Mouse (Mus musculus) neural tube, embryonic 11.5 days (tissue): ENCODE data around the gene Mphosph9. TPM values are rescaled to one million over a fixed set of nuclear protein-coding genes. Genes with fewer than 3 reads are reported as not detected.

ENCODE experiments used
- ATAC-seq: fragments of 200-750 bp; cut with Nextera tagmentation; 2 replicates; pipeline ENCODE4 v1.8.0; 2017; ENCODE audit warnings: moderate number of reproducible peaks, mild to moderate bottlenecking, moderate TSS enrichment, moderate library complexity; ENCODE audit not compliant: insufficient read depth, low FRiP score, low TSS enrichment
- DNase-seq: peaks from one replicate; pipeline ENCODE4 v3.0.0-alpha.2; 2015; ENCODE audit warnings: low spot score
- H3K27ac ChIP-seq: fragments of 300-500 bp; sonication (generic); 2 replicates; pipeline ENCODE4 v1.5.1; 2014; ENCODE audit warnings: low read depth, mild to moderate bottlenecking, low read length
- H3K27me3 ChIP-seq: fragments of 300-500 bp; sonication (generic); 2 replicates; pipeline ENCODE4 v1.6.1; 2014; ENCODE audit warnings: mild to moderate bottlenecking, low read length, mixed read lengths; ENCODE audit not compliant: control insufficient read depth, insufficient read depth
- H3K36me3 ChIP-seq: fragments of 300-500 bp; sonication (generic); 2 replicates; pipeline ENCODE4 v1.6.1; 2014; ENCODE audit warnings: mild to moderate bottlenecking, low read length, moderate library complexity, mixed read lengths; ENCODE audit not compliant: control insufficient read depth, insufficient read depth
- H3K4me1 ChIP-seq: fragments of 300-500 bp; sonication (generic); 2 replicates; pipeline ENCODE4 v1.6.1; 2014; ENCODE audit warnings: low read length, mixed read lengths; ENCODE audit not compliant: control insufficient read depth, insufficient read depth
- H3K4me2 ChIP-seq: fragments of 300-500 bp; sonication (generic); 2 replicates; pipeline ENCODE4 v1.6.1; 2014; ENCODE audit warnings: low read depth, mild to moderate bottlenecking, moderate library complexity
- H3K4me3 ChIP-seq: fragments of 300-500 bp; sonication (generic); 2 replicates; pipeline ENCODE4 v1.5.1; 2014; ENCODE audit warnings: low read depth, low read length
- H3K9ac ChIP-seq: fragments of 300-500 bp; sonication (generic); 2 replicates; pipeline ENCODE4 v1.6.1; 2014; ENCODE audit warnings: mild to moderate bottlenecking, low read length
- H3K9me3 ChIP-seq: fragments of 300-500 bp; sonication (generic); 2 replicates; pipeline ENCODE4 v1.6.1; 2016; ENCODE audit warnings: low read length; ENCODE audit not compliant: control insufficient read depth
- WGBS: fragments of 180-500 bp; shearing (Covaris S2); extraction: QIAGEN DNeasy Blood & Tissue Kit; methylation state at CpG from one replicate; pipeline ENCODE4 v1.1.7; 2014; 5-methylcytosine and 5-hydroxymethylcytosine counted together
- polyA plus RNA-seq: library from polyadenylated mRNA; unstranded; fragments of >200 nt; fragmentation: Nextera tagmentation; extraction: Ambion mirVana; gene quantifications from 2 replicates; pipeline ENCODE4 v1.2.1, GENCODE M21; 2014

The Mphosph9 gene
- polyA plus RNA-seq, 1 experiment from 2014 or later, result 16.5 TPM

- ATAC-seq (peak; percentile 61), DNase-seq (no peak)
- Histone ChIP-seq H3K36me3 (peaks cover 2% of the 10 kb centered on the region; the same call in 1 of the 2 replicates), H3K4me2 (no peak overlapping the region), H3K27me3 (no peaks in the 10 kb centered on the region), H3K9me3 (no peaks in the 10 kb centered on the region), H3K4me3 (no peak overlapping the region), H3K4me1 (peaks cover 4% of the 10 kb centered on the region; the same call in 1 of the 2 replicates), H3K9ac (no peak overlapping the region), H3K27ac (no peak overlapping the region)
- 55% methylated on average over 11 of the region's 11 CpGs for WGBS
Measured at GRCm38 (mm10) chr5:124269661-124270060, 58.1 kb downstream of the Mphosph9 start.

- no peak for DNase-seq
- Histone ChIP-seq H3K4me1 (peaks cover 4% of the 10 kb centered on the region; the same call in 1 of the 2 replicates), H3K27ac (no peak overlapping the region), H3K36me3 (peaks cover 4% of the 10 kb centered on the region), H3K9ac (no peak overlapping the region), H3K4me2 (no peak overlapping the region), H3K4me3 (no peak overlapping the region), H3K9me3 (no peaks in the 10 kb centered on the region), H3K27me3 (no peaks in the 10 kb centered on the region)
- WGBS, result 87% methylated on average over 6 of the region's 6 CpGs
- no peak for ATAC-seq
Measured at GRCm38 (mm10) chr5:124267652-124268051, 60.1 kb downstream of the Mphosph9 start.

- H3K4me3 ChIP-seq, result no peak overlapping the region
- H3K36me3 ChIP-seq, result peaks cover 6% of the 10 kb centered on the region
- no peak overlapping the region for H3K9ac ChIP-seq
- no peaks in the 10 kb centered on the region for H3K9me3 ChIP-seq
- no peak overlapping the region for H3K4me2 ChIP-seq
- no peak overlapping the region for H3K27ac ChIP-seq
- ATAC-seq (no peak), DNase-seq (no peak)
- 90% methylated on average over 6 of the region's 6 CpGs for WGBS
- peaks cover 4% of the 10 kb centered on the region; the same call in 1 of the 2 replicates for H3K4me1 ChIP-seq
- no peaks in the 10 kb centered on the region for H3K27me3 ChIP-seq
Measured at GRCm38 (mm10) chr5:124266821-124267220, 61.0 kb downstream of the Mphosph9 start.

GRCm38 (mm10) chr5:124263246-124263645, 64.5 kb downstream of the Mphosph9 start:
- Histone ChIP-seq H3K27ac (no peak overlapping the region), H3K36me3 (peaks cover 12% of the 10 kb centered on the region), H3K4me1 (no peaks in the 10 kb centered on the region), H3K27me3 (no peaks in the 10 kb centered on the region), H3K9me3 (no peaks in the 10 kb centered on the region), H3K4me3 (no peak overlapping the region), H3K4me2 (no peak overlapping the region), H3K9ac (no peak overlapping the region)
- DNase-seq (no peak), ATAC-seq (no peak)
- WGBS, result 82% methylated on average over 4 of the region's 4 CpGs

- H3K36me3 ChIP-seq, result peaks cover 21% of the 10 kb centered on the region
- H3K27me3 ChIP-seq, result no peaks in the 10 kb centered on the region
- DNase-seq (no peak), ATAC-seq (no peak)
- no peaks in the 10 kb centered on the region for H3K4me1 ChIP-seq
- H3K4me2 ChIP-seq, result no peak overlapping the region
- 91% methylated on average over 4 of the region's 4 CpGs for WGBS
- H3K9ac ChIP-seq, result no peak overlapping the region
- no peaks in the 10 kb centered on the region for H3K9me3 ChIP-seq
- H3K27ac ChIP-seq, result no peak overlapping the region
- no peak overlapping the region for H3K4me3 ChIP-seq
Measured at GRCm38 (mm10) chr5:124262090-124262489, 65.7 kb downstream of the Mphosph9 start.

GRCm38 (mm10) chr5:124259133-124259532, 68.6 kb downstream of the Mphosph9 start:
- DNase-seq, result no peak
- Histone ChIP-seq H3K4me1 (no peaks in the 10 kb centered on the region), H3K27ac (no peak overlapping the region), H3K4me2 (no peak overlapping the region), H3K36me3 (peaks cover 23% of the 10 kb centered on the region), H3K27me3 (no peaks in the 10 kb centered on the region), H3K9me3 (no peaks in the 10 kb centered on the region), H3K4me3 (no peak overlapping the region), H3K9ac (no peak overlapping the region)
- WGBS, result 84% methylated on average over 2 of the region's 2 CpGs
- no peak for ATAC-seq

GRCm38 (mm10) chr5:124258026-124258425, 69.7 kb downstream of the Mphosph9 start:
- 100% methylated on average over 1 of the region's 1 CpGs for WGBS
- H3K4me2 ChIP-seq, result no peak overlapping the region

GRCm38 (mm10) chr5:124255141-124255540, 72.6 kb downstream of the Mphosph9 start:
- Histone ChIP-seq H3K36me3 (peaks cover 19% of the 10 kb centered on the region), H3K27ac (no peak overlapping the region), H3K4me1 (no peaks in the 10 kb centered on the region), H3K27me3 (no peaks in the 10 kb centered on the region), H3K4me2 (no peak overlapping the region), H3K9ac (no peak overlapping the region), H3K9me3 (no peaks in the 10 kb centered on the region), H3K4me3 (no peak overlapping the region)
- no peak for ATAC-seq
- 93% methylated on average over 7 of the region's 7 CpGs for WGBS
- DNase-seq, result no peak

More at GRCm38 (mm10) chr5:124258026-124258425, 69.7 kb downstream of the Mphosph9 start:
- Histone ChIP-seq H3K4me3 (no peak overlapping the region), H3K27ac (no peak overlapping the region), H3K9me3 (no peaks in the 10 kb centered on the region), H3K36me3 (peaks cover 23% of the 10 kb centered on the region), H3K9ac (no peak overlapping the region), H3K4me1 (no peaks in the 10 kb centered on the region), H3K27me3 (no peaks in the 10 kb centered on the region)
- DNase-seq (no peak), ATAC-seq (no peak)

- WGBS, result 89% methylated on average over 8 of the region's 8 CpGs
Measured at GRCm38 (mm10) chr5:124253555-124253954, 74.2 kb downstream of the Mphosph9 start.

More at GRCm38 (mm10) chr5:124253555-124253954, 74.2 kb downstream of the Mphosph9 start:
- Histone ChIP-seq H3K4me2 (no peak overlapping the region), H3K4me1 (peaks cover 3% of the 10 kb centered on the region; the same call in 1 of the 2 replicates), H3K4me3 (no peak overlapping the region), H3K9ac (no peak overlapping the region), H3K27ac (no peak overlapping the region), H3K36me3 (peaks cover 16% of the 10 kb centered on the region), H3K9me3 (no peaks in the 10 kb centered on the region), H3K27me3 (no peaks in the 10 kb centered on the region)
- ATAC-seq, result no peak
- DNase-seq, result no peak
